Mouse (Mus musculus) lung, adult 2 months (tissue): ENCODE data around the gene Ccser2.

Experiments
- CTCF ChIP-seq: fragments of 200-500 bp; IDR thresholded peaks from 2 replicates; pipeline ENCODE4 v1.5.1; 2011; ENCODE audit warnings: mild to moderate bottlenecking, low read length, control low read depth; ENCODE audit not compliant: insufficient read depth
- POLR2A ChIP-seq: fragments of 200-500 bp; IDR thresholded peaks from 2 replicates; pipeline ENCODE4 v1.6.1; 2011; ENCODE audit warnings: low read depth, mild to moderate bottlenecking, control low read depth, low read length, borderline replicate concordance; ENCODE audit errors: extremely low read depth

DNA sequence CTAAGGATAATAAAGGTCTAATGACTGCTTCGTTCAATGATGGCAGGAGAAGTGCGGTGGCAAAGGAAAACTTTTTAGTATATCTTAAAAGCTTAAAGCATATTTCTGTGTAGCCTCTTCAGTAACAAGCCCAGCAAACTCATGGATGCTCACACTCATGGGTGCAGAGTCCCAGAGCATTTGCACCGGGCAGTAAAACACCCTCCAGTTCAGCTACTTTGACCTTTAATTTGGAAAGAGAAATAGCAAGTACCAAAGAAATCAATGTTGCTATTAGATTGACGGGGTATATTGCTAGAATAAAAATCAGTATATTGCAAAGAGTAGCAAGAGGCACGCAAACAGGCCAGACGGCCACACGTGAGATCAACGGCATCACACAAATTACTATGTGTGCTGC, 48.7 kb downstream of the Ccser2 start:
- TF ChIP-seq CTCF (no peak), POLR2A (no peak)
